Mouse (Mus musculus) midbrain, embryonic 12.5 days (tissue): ENCODE measurements around the gene Efcab9. TPM values are rescaled to one million over a fixed set of nuclear protein-coding genes. Genes with fewer than 3 reads are reported as not detected.

ENCODE experiments used
- ATAC-seq: fragments of 200-750 bp; cut with Nextera tagmentation; 2 replicates; pipeline ENCODE4 v1.8.0; 2017; ENCODE audit warnings: low read depth, moderate TSS enrichment, moderate library complexity; ENCODE audit not compliant: low FRiP score
- H3K27ac ChIP-seq: fragments of 300-500 bp; sonication (generic); replicated peaks from 2 replicates; pipeline ENCODE4 v1.5.1; 2016; ENCODE audit warnings: mild to moderate bottlenecking
- H3K27me3 ChIP-seq: fragments of 300-500 bp; sonication (generic); 2 replicates; pipeline ENCODE4 v1.6.1; 2016; ENCODE audit warnings: mild to moderate bottlenecking
- H3K36me3 ChIP-seq: fragments of 300-500 bp; sonication (generic); 2 replicates; pipeline ENCODE4 v1.6.1; 2016
- H3K4me1 ChIP-seq: fragments of 300-500 bp; sonication (generic); 2 replicates; pipeline ENCODE4 v1.6.1; 2016
- H3K4me2 ChIP-seq: fragments of 300-500 bp; sonication (generic); replicated peaks from 2 replicates; pipeline ENCODE4 v1.6.1; 2016; ENCODE audit warnings: mild to moderate bottlenecking, moderate library complexity
- H3K4me3 ChIP-seq: fragments of 300-500 bp; sonication (generic); 2 replicates; pipeline ENCODE4 v1.5.1; 2016; ENCODE audit warnings: mild to moderate bottlenecking
- H3K9ac ChIP-seq: fragments of 300-500 bp; sonication (generic); replicated peaks from 2 replicates; pipeline ENCODE4 v1.6.1; 2016; ENCODE audit warnings: mild to moderate bottlenecking, moderate library complexity
- H3K9me3 ChIP-seq: fragments of 300-500 bp; sonication (generic); 2 replicates; pipeline ENCODE4 v1.6.1; 2016; ENCODE audit warnings: mild to moderate bottlenecking
- WGBS: fragments of 180-500 bp; shearing (Covaris S2); methylation state at CpG from one replicate; pipeline ENCODE4 v1.1.7; 2016; 5-methylcytosine and 5-hydroxymethylcytosine counted together
- polyA plus RNA-seq: library from polyadenylated mRNA; unstranded; fragments of >200 nt; fragmentation: Nextera tagmentation; extraction: Ambion mirVana; gene quantifications from 2 replicates; pipeline ENCODE4 v1.2.1, GENCODE M21; 2016

Gene Efcab9
- 0.51 and 0.89 TPM in 2 replicates for polyA plus RNA-seq

GRCm38 (mm10) chr11:32531871-32532764, at the start of gene Efcab9:
Efcab9 (minus strand) TSS chr11:32532081.
- H3K27me3 ChIP-seq = peaks cover 53% of the 10 kb centered on the region
- ATAC-seq = peak; percentile 33; the same call in 1 of the 2 replicates
- WGBS = 11% methylated on average over 33 of the region's 33 CpGs
- H3K9ac ChIP-seq = peak within 1 kb of the TSS; percentile 65
- H3K9me3 ChIP-seq = no peaks in the 10 kb centered on the region
- no peak within 1 kb of the TSS for H3K27ac ChIP-seq
- peaks cover 20% of the 10 kb centered on the region for H3K4me1 ChIP-seq
- H3K4me3 ChIP-seq = peak within 1 kb of the TSS; percentile 67
- no peaks in the 10 kb centered on the region for H3K36me3 ChIP-seq
- peak within 1 kb of the TSS; percentile 97 for H3K4me2 ChIP-seq

- 33% methylated on average over 2 of the region's 2 CpGs for WGBS
- Histone ChIP-seq H3K36me3 (no peaks in the 10 kb centered on the region), H3K4me1 (no peaks in the 10 kb centered on the region; the same call in 1 of the 2 replicates), H3K9me3 (no peaks in the 10 kb centered on the region), H3K27me3 (no peaks in the 10 kb centered on the region), H3K4me3 (no peak overlapping the region), H3K27ac (no peak overlapping the region), H3K9ac (no peak overlapping the region), H3K4me2 (no peak overlapping the region)
- ATAC-seq = peak; percentile 34; the same call in 1 of the 2 replicates
Measured at GRCm38 (mm10) chr11:32581031-32581430, 49.1 kb upstream of the Efcab9 start.

- 75% methylated on average over 16 of the region's 16 CpGs for WGBS
- Histone ChIP-seq H3K27me3 (no peaks in the 10 kb centered on the region), H3K4me1 (no peaks in the 10 kb centered on the region; the same call in 1 of the 2 replicates), H3K27ac (no peak overlapping the region), H3K4me2 (no peak overlapping the region), H3K9me3 (no peaks in the 10 kb centered on the region), H3K4me3 (no peak overlapping the region), H3K36me3 (no peaks in the 10 kb centered on the region), H3K9ac (no peak overlapping the region)
- ATAC-seq = peak; percentile 73
Measured at GRCm38 (mm10) chr11:32580305-32580947, 48.5 kb upstream of the Efcab9 start.

- Histone ChIP-seq H3K9me3 (no peaks in the 10 kb centered on the region), H3K27me3 (no peaks in the 10 kb centered on the region), H3K9ac (no peak overlapping the region), H3K36me3 (no peaks in the 10 kb centered on the region), H3K27ac (peak overlapping the region; percentile 39; the same call in 1 of the 2 replicates), H3K4me1 (no peaks in the 10 kb centered on the region; the same call in 1 of the 2 replicates), H3K4me3 (no peak overlapping the region), H3K4me2 (no peak overlapping the region)
- WGBS = 65% methylated on average over 5 of the region's 5 CpGs
- ATAC-seq = no peak
Measured at GRCm38 (mm10) chr11:32576760-32577050, 44.8 kb upstream of the Efcab9 start.

GRCm38 (mm10) chr11:32575964-32576759, 44.3 kb upstream of the Efcab9 start:
- H3K9me3 ChIP-seq = no peaks in the 10 kb centered on the region
- no peak overlapping the region for H3K4me3 ChIP-seq
- H3K27me3 ChIP-seq = no peaks in the 10 kb centered on the region
- no peak overlapping the region for H3K4me2 ChIP-seq
- ATAC-seq = no peak
- H3K4me1 ChIP-seq = no peaks in the 10 kb centered on the region; the same call in 1 of the 2 replicates
- peak overlapping the region; percentile 39; the same call in 1 of the 2 replicates for H3K27ac ChIP-seq
- 86% methylated on average over 6 of the region's 6 CpGs for WGBS
- no peak overlapping the region for H3K9ac ChIP-seq
- no peaks in the 10 kb centered on the region for H3K36me3 ChIP-seq

- no peak overlapping the region for H3K27ac ChIP-seq
- no peaks in the 10 kb centered on the region for H3K9me3 ChIP-seq
- H3K4me2 ChIP-seq = no peak overlapping the region
- H3K9ac ChIP-seq = no peak overlapping the region
- no peak overlapping the region for H3K4me3 ChIP-seq
- WGBS = 86% methylated on average over 2 of the region's 2 CpGs
- H3K36me3 ChIP-seq = no peaks in the 10 kb centered on the region
- no peak for ATAC-seq
- H3K4me1 ChIP-seq = no peaks in the 10 kb centered on the region
- no peaks in the 10 kb centered on the region for H3K27me3 ChIP-seq
Measured at GRCm38 (mm10) chr11:32573669-32574068, 41.8 kb upstream of the Efcab9 start.

GRCm38 (mm10) chr11:32571103-32571502, 39.2 kb upstream of the Efcab9 start:
- ATAC-seq = no peak
- 84% methylated on average over 6 of the region's 6 CpGs for WGBS
- no peaks in the 10 kb centered on the region for H3K27me3 ChIP-seq

GRCm38 (mm10) chr11:32568637-32569293, 36.9 kb upstream of the Efcab9 start:
- Histone ChIP-seq H3K4me1 (peaks cover 10% of the 10 kb centered on the region; the same call in 1 of the 2 replicates), H3K27ac (no peak overlapping the region)

More at GRCm38 (mm10) chr11:32571103-32571502, 39.2 kb upstream of the Efcab9 start:
- Histone ChIP-seq H3K4me1 (peaks cover 10% of the 10 kb centered on the region; the same call in 1 of the 2 replicates), H3K27ac (no peak overlapping the region), H3K4me2 (no peak overlapping the region), H3K4me3 (no peak overlapping the region), H3K36me3 (no peaks in the 10 kb centered on the region), H3K9me3 (no peaks in the 10 kb centered on the region), H3K9ac (no peak overlapping the region)

GRCm38 (mm10) chr11:32568060-32568459, 36.2 kb upstream of the Efcab9 start:
- WGBS = 91% methylated on average over 7 of the region's 7 CpGs
- H3K4me1 ChIP-seq = peaks cover 10% of the 10 kb centered on the region
- H3K27me3 ChIP-seq = no peaks in the 10 kb centered on the region
- no peaks in the 10 kb centered on the region for H3K36me3 ChIP-seq
- H3K4me2 ChIP-seq = no peak overlapping the region
- no peak overlapping the region for H3K4me3 ChIP-seq
- no peaks in the 10 kb centered on the region for H3K9me3 ChIP-seq
- H3K9ac ChIP-seq = no peak overlapping the region
- no peak overlapping the region for H3K27ac ChIP-seq
- ATAC-seq = no peak

More at GRCm38 (mm10) chr11:32568637-32569293, 36.9 kb upstream of the Efcab9 start:
- H3K36me3 ChIP-seq = no peaks in the 10 kb centered on the region
- no peak overlapping the region for H3K4me3 ChIP-seq
- no peak overlapping the region for H3K9ac ChIP-seq
- no peaks in the 10 kb centered on the region for H3K27me3 ChIP-seq
- no peak for ATAC-seq
- H3K4me2 ChIP-seq = no peak overlapping the region
- no peaks in the 10 kb centered on the region for H3K9me3 ChIP-seq
- 93% methylated on average over 15 of the region's 15 CpGs for WGBS

GRCm38 (mm10) chr11:32567000-32567855, 35.3 kb upstream of the Efcab9 start:
- Histone ChIP-seq H3K9me3 (no peaks in the 10 kb centered on the region), H3K27me3 (no peaks in the 10 kb centered on the region), H3K4me3 (no peak overlapping the region), H3K4me1 (peaks cover 10% of the 10 kb centered on the region), H3K27ac (no peak overlapping the region), H3K36me3 (no peaks in the 10 kb centered on the region), H3K4me2 (no peak overlapping the region), H3K9ac (no peak overlapping the region)
- WGBS = 84% methylated on average over 10 of the region's 10 CpGs
- no peak for ATAC-seq
